Mouse (Mus musculus) forebrain, embryonic 16.5 days (tissue): ENCODE data around the gene Deup1. TPM values are rescaled to one million over a fixed set of nuclear protein-coding genes. Genes with fewer than 3 reads are reported as not detected.
A peak's percentile ranks its signal among the peaks of the same experiment; 100 is the strongest.

Experiments used
- ATAC-seq: fragments of 200-750 bp; cut with Nextera tagmentation; 2 replicates; pipeline ENCODE4 v1.8.0; 2017; ENCODE audit warnings: mild to moderate bottlenecking, moderate library complexity
- H3K27ac ChIP-seq: fragments of 300-500 bp; sonication (generic); 2 replicates; pipeline ENCODE4 v1.5.1; 2014; ENCODE audit warnings: low read length, control low read depth
- H3K27me3 ChIP-seq: fragments of 300-500 bp; sonication (generic); replicated peaks from 2 replicates; pipeline ENCODE4 v1.6.1; 2014; ENCODE audit warnings: low read length; ENCODE audit not compliant: control insufficient read depth, insufficient read depth
- H3K36me3 ChIP-seq: fragments of 300-500 bp; sonication (generic); 2 replicates; pipeline ENCODE4 v1.6.1; 2014; ENCODE audit not compliant: control insufficient read depth, insufficient read depth
- H3K4me1 ChIP-seq: fragments of 300-500 bp; sonication (generic); replicated peaks from 2 replicates; pipeline ENCODE4 v1.6.1; 2014; ENCODE audit warnings: low read length; ENCODE audit not compliant: control insufficient read depth, insufficient read depth
- H3K4me2 ChIP-seq: fragments of 300-500 bp; sonication (generic); 2 replicates; pipeline ENCODE4 v1.6.1; 2014; ENCODE audit warnings: mild to moderate bottlenecking, low read length, control low read depth
- H3K4me3 ChIP-seq: fragments of 300-500 bp; sonication (generic); replicated peaks from 2 replicates; pipeline ENCODE4 v1.5.1; 2014; ENCODE audit warnings: mild to moderate bottlenecking, low read length, control low read depth
- H3K9ac ChIP-seq: fragments of 300-500 bp; sonication (generic); replicated peaks from 2 replicates; pipeline ENCODE4 v1.6.1; 2014; ENCODE audit warnings: low read depth, low read length, control low read depth
- H3K9me3 ChIP-seq: fragments of 300-500 bp; sonication (generic); 2 replicates; pipeline ENCODE4 v1.6.1; 2016; ENCODE audit warnings: low read length; ENCODE audit not compliant: control insufficient read depth
- WGBS: fragments of 180-500 bp; shearing (Covaris S2); extraction: QIAGEN DNeasy Blood & Tissue Kit; methylation state at CpG from one replicate; pipeline ENCODE4 v1.1.7; 2014; 5-methylcytosine and 5-hydroxymethylcytosine counted together
- polyA plus RNA-seq: library from polyadenylated mRNA; unstranded; fragments of >200 nt; fragmentation: Nextera tagmentation; extraction: Ambion mirVana; gene quantifications from 2 replicates; pipeline ENCODE4 v1.2.1, GENCODE M21; 2015

Deup1 gene
- polyA plus RNA-seq, 1 experiment from 2014 or later = 1.4 TPM

GRCm38 (mm10) chr9:15600859-15601540, 26.7 kb downstream of the Deup1 start:
- Histone ChIP-seq H3K4me1 (no peaks in the 10 kb centered on the region), H3K9me3 (no peaks in the 10 kb centered on the region), H3K9ac (no peak overlapping the region), H3K36me3 (no peaks in the 10 kb centered on the region), H3K4me3 (no peak overlapping the region), H3K4me2 (no peak overlapping the region), H3K27ac (no peak overlapping the region), H3K27me3 (no peaks in the 10 kb centered on the region)
- ATAC-seq = no peak
- WGBS = 72% methylated on average over 5 of the region's 5 CpGs

GRCm38 (mm10) chr9:15600156-15600858, 27.4 kb downstream of the Deup1 start:
- Histone ChIP-seq H3K27ac (no peak overlapping the region), H3K9ac (no peak overlapping the region), H3K4me3 (no peak overlapping the region), H3K9me3 (no peaks in the 10 kb centered on the region), H3K4me1 (no peaks in the 10 kb centered on the region), H3K4me2 (no peak overlapping the region), H3K36me3 (no peaks in the 10 kb centered on the region), H3K27me3 (no peaks in the 10 kb centered on the region)
- peak; percentile 39; the same call in 1 of the 2 replicates for ATAC-seq
- WGBS = 61% methylated on average over 6 of the region's 6 CpGs

- no peak overlapping the region for H3K27ac ChIP-seq
- no peaks in the 10 kb centered on the region for H3K27me3 ChIP-seq
- no peaks in the 10 kb centered on the region for H3K4me1 ChIP-seq
- WGBS = 63% methylated on average over 4 of the region's 4 CpGs
- ATAC-seq = 0 out of 2 replicates have a peak, but pooled peaks have one; percentile 36
- no peak overlapping the region for H3K9ac ChIP-seq
- H3K4me2 ChIP-seq = no peak overlapping the region
- no peak overlapping the region for H3K4me3 ChIP-seq
- H3K9me3 ChIP-seq = no peaks in the 10 kb centered on the region
- no peaks in the 10 kb centered on the region for H3K36me3 ChIP-seq
These were observed 31.1 kb downstream of the Deup1 start for GRCm38 (mm10) chr9:15596598-15596997.

DNA sequence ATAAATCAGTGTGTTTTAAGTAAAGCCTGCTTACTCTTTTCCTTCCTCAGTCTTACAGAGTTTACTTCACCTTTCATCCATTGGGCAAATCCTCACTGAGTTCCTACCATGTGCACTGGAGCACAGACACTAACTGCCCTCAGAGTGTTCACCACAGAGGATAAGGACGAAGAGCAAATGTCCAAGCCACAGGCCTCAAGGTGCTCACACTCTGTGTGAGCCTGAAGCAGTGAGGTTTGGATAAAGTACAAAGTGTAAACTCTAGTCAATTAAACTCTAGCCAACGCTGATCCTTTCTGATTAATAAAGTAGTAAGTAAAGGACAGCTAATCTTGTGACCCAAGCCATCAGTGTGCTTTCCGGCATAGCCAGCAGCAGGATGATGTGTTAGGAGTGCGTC, 33.6 kb downstream of the Deup1 start:
- 90% methylated on average over 4 of the region's 4 CpGs for WGBS
- H3K4me1 ChIP-seq = no peaks in the 10 kb centered on the region

DNA sequence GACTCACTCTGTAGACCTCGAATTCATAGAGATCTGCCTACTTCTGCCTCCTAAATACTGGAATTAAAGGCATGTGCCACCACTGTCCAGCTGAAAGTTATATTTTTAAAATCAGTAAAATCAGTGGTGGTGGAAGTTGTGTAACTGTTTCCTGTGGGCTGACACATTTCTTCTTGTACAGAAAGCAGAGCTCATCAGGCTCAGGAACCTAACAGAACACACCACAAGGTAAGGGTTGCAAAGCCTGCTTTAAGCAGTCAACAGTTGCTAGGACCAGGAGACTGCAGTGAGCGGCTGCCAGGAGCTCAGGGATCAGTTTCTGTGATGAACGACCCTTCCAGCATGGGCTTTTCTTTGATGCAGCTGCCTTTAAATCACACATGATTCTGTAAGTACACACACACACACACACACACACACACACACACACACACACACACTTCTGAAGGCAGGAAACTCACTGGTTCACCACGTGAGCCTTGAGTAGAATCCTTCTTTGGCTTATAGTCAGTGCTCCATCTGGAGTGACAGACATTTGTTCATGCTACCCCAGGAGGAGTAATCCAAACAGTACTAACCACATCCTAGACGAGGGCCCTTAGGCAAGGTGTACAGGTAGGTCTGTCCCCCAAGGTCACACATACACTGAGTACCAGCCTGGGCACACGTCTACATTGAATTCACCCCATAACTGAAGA, 40.4 kb downstream of the Deup1 start:
- ATAC-seq = 0 out of 2 replicates have a peak, but pooled peaks have one; percentile 62
- Histone ChIP-seq H3K9ac (no peak overlapping the region), H3K4me2 (no peak overlapping the region), H3K9me3 (no peaks in the 10 kb centered on the region), H3K4me3 (no peak overlapping the region), H3K4me1 (peaks cover 3% of the 10 kb centered on the region), H3K36me3 (no peaks in the 10 kb centered on the region), H3K27me3 (no peaks in the 10 kb centered on the region), H3K27ac (no peak overlapping the region)
- WGBS = 61% methylated on average over 6 of the region's 6 CpGs

More for the DNA sequence above, 33.6 kb downstream of the Deup1 start:
- Histone ChIP-seq H3K27ac (no peak overlapping the region), H3K36me3 (no peaks in the 10 kb centered on the region), H3K9ac (no peak overlapping the region), H3K9me3 (no peaks in the 10 kb centered on the region), H3K4me2 (no peak overlapping the region), H3K4me3 (no peak overlapping the region), H3K27me3 (no peaks in the 10 kb centered on the region)
- ATAC-seq = no peak

DNA sequence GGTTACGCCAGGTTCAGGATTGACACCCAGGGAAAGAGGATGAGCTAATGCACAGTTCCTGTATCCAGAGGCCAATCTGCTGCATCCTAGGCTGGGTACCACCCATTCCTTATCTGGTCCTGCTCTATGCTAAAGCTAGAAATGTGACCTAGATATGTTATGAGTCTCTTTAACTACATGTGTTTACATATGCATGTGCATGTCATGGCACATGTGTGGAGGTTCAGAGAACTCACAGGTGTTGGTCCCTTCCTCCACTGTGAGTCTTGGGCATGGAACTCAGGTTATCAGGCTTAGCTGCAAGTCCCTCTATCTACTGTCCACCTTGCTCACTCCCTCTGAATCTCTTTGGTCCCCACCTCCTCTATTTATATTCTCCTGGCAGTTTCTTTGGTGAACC, 41.8 kb downstream of the Deup1 start:
- no peaks in the 10 kb centered on the region for H3K27me3 ChIP-seq
- no peak overlapping the region for H3K9ac ChIP-seq
- no peak for ATAC-seq
- no peak overlapping the region for H3K27ac ChIP-seq
- H3K4me3 ChIP-seq = no peak overlapping the region
- H3K9me3 ChIP-seq = no peaks in the 10 kb centered on the region
- H3K4me1 ChIP-seq = peaks cover 3% of the 10 kb centered on the region
- no peak overlapping the region for H3K4me2 ChIP-seq
- WGBS = 93% methylated on average over 1 of the region's 1 CpGs
- no peaks in the 10 kb centered on the region for H3K36me3 ChIP-seq

GRCm38 (mm10) chr9:15584209-15584608, 43.5 kb downstream of the Deup1 start:
- no peak overlapping the region for H3K4me2 ChIP-seq
- H3K27me3 ChIP-seq = no peaks in the 10 kb centered on the region
- ATAC-seq = no peak
- H3K36me3 ChIP-seq = no peaks in the 10 kb centered on the region
- no peak overlapping the region for H3K4me3 ChIP-seq
- H3K4me1 ChIP-seq = peaks cover 3% of the 10 kb centered on the region
- WGBS = 87% methylated on average over 9 of the region's 9 CpGs
- H3K27ac ChIP-seq = no peak overlapping the region
- H3K9ac ChIP-seq = no peak overlapping the region
- no peaks in the 10 kb centered on the region for H3K9me3 ChIP-seq

DNA sequence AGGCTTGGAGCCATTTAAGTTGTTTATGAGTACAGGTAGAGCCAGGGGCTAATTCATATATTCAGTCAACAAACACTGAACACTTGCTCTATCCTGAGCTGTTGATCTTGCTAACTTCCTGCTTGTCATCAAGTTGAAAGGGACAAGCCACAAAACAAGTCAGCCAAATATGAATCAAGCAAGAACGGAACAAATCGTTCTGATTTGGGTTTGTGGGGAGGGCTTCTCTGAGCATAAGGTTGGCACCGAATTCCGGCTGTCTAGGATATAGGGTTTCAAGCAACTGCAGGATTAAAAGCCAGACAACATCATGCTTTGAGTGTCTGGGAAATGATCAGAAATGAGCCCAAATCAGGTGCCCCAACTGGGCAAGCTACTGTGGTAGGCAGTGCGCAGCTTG, 45.7 kb downstream of the Deup1 start:
- Histone ChIP-seq H3K27me3 (no peaks in the 10 kb centered on the region), H3K27ac (no peak overlapping the region), H3K9me3 (no peaks in the 10 kb centered on the region), H3K4me2 (no peak overlapping the region), H3K9ac (no peak overlapping the region), H3K36me3 (no peaks in the 10 kb centered on the region), H3K4me3 (no peak overlapping the region), H3K4me1 (no peaks in the 10 kb centered on the region)
- no peak for ATAC-seq
- WGBS = 93% methylated on average over 5 of the region's 5 CpGs

GRCm38 (mm10) chr9:15580176-15580575, 47.6 kb downstream of the Deup1 start:
- Histone ChIP-seq H3K27ac (no peak overlapping the region), H3K27me3 (no peaks in the 10 kb centered on the region), H3K4me2 (no peak overlapping the region), H3K4me3 (no peak overlapping the region), H3K9ac (no peak overlapping the region), H3K36me3 (no peaks in the 10 kb centered on the region), H3K4me1 (no peaks in the 10 kb centered on the region; the same call in 1 of the 2 replicates), H3K9me3 (no peaks in the 10 kb centered on the region)
- ATAC-seq = no peak
- 49% methylated on average over 6 of the region's 6 CpGs for WGBS
